In genomic region chr8:71612141-71612540, GRCm38 (mm10) we compare ENCODE assay signal across 8 mouse cellular contexts. TPM values are rescaled to one million over a fixed set of nuclear protein-coding genes. Genes with fewer than 3 reads are reported as not detected.
DNase-seq lines count a peak whose midpoint lies in the region; ATAC-seq lines count a peak whose summit lies in the region.

No protein-coding gene starts in this region.

- H3K4me1 ChIP-seq in heart, embryonic 12.5 days (replicated peaks), result peaks cover 15% of the 10 kb centered on the region
- H3K4me1 ChIP-seq in hindbrain, embryonic 10.5 days (replicated peaks), result peaks cover 27% of the 10 kb centered on the region
- H3K4me1 ChIP-seq in midbrain, embryonic 10.5 days, result peaks cover 14% of the 10 kb centered on the region

- no peak for ATAC-seq in heart, embryonic 12.5 days (ENCODE audit: insufficient number of reproducible peaks, low FRiP score)

- H3K4me2 ChIP-seq in heart, embryonic 12.5 days, result peak overlapping the region; percentile 83

- WGBS in heart, embryonic 12.5 days, result 51% methylated on average over 5 of the region's 5 CpGs
- WGBS in hindbrain, embryonic 10.5 days, result 40% methylated on average over 5 of the region's 5 CpGs
- WGBS in midbrain, embryonic 10.5 days, result 55% methylated on average over 5 of the region's 5 CpGs

- H3K36me3 ChIP-seq in heart, embryonic 12.5 days, result peaks cover 46% of the 10 kb centered on the region
- peaks cover 46% of the 10 kb centered on the region for H3K36me3 ChIP-seq in hindbrain, embryonic 10.5 days
- peaks cover 46% of the 10 kb centered on the region for H3K36me3 ChIP-seq in midbrain, embryonic 10.5 days

- H3K4me3 ChIP-seq in heart, embryonic 12.5 days, result peak overlapping the region; percentile 86
- H3K4me3 ChIP-seq in hindbrain, embryonic 10.5 days, result peak overlapping the region; percentile 98
- H3K4me3 ChIP-seq in midbrain, embryonic 10.5 days, result peak overlapping the region; percentile 98

- peak overlapping the region; percentile 94 for H3K9ac ChIP-seq in heart, embryonic 12.5 days

- intact Hi-C loops in heart, postnatal 36 days (cut with DNase I), result no loop called here

- H3K27ac ChIP-seq in heart, embryonic 12.5 days (ENCODE audit: poor library complexity, severe bottlenecking), result no peak overlapping the region
- H3K27ac ChIP-seq in hindbrain, embryonic 10.5 days, result peak overlapping the region; percentile 94; the same call in 1 of the 2 replicates
- peak overlapping the region; percentile 91; the same call in 1 of the 2 replicates for H3K27ac ChIP-seq in midbrain, embryonic 10.5 days (replicated peaks)

- DNase-seq in heart, postnatal 36 days, result no peak
- DNase-seq in ES-CJ7 (ENCODE audit: low read depth, low spot score), result peak; percentile 75
- DNase-seq in hindbrain, embryonic 10.5 days (ENCODE audit: low spot score), result no peak
- DNase-seq in midbrain, embryonic 10.5 days (ENCODE audit: low spot score), result no peak
- DNase-seq in frontal cortex, postnatal 10 days (ENCODE audit: low spot score in 2 of 2), result no peak
- no peak for DNase-seq in urinary bladder, postnatal 10 days (ENCODE audit: low spot score)
- DNase-seq in layer of hippocampus, postnatal 25 days (ENCODE audit: extremely low spot score in 1 of 2, low spot score in 1 of 2), result no peak

- H3K27me3 ChIP-seq in heart, embryonic 12.5 days (replicated peaks), result no peaks in the 10 kb centered on the region
- no peaks in the 10 kb centered on the region for H3K27me3 ChIP-seq in hindbrain, embryonic 10.5 days (ENCODE audit: insufficient read depth, poor library complexity, severe bottlenecking)
- no peaks in the 10 kb centered on the region for H3K27me3 ChIP-seq in midbrain, embryonic 10.5 days (ENCODE audit: low read depth, poor library complexity, severe bottlenecking)

- H3K9me3 ChIP-seq in heart, embryonic 12.5 days (replicated peaks), result no peaks in the 10 kb centered on the region
- no peaks in the 10 kb centered on the region for H3K9me3 ChIP-seq in hindbrain, embryonic 10.5 days
- no peaks in the 10 kb centered on the region for H3K9me3 ChIP-seq in midbrain, embryonic 10.5 days (replicated peaks)

RNA-seq across cellular contexts. Expression of gene Colgalt1, which starts 1.3 kb away (rescaled TPM):
- 60.7 and 61.4 TPM in 2 replicates for polyA plus RNA-seq in heart, embryonic 12.5 days (2016; fragmentation: Nextera tagmentation; extraction: Ambion mirVana)
- total RNA-seq in heart, postnatal 36 days (2021), result 10 to 100 TPM; 40.2 to 45.2 TPM
- 55.3 and 58.5 TPM in 2 replicates for polyA plus RNA-seq in hindbrain, embryonic 10.5 days (2016; fragmentation: Nextera tagmentation; extraction: Ambion mirVana)
- polyA plus RNA-seq in midbrain, embryonic 10.5 days (2016; fragmentation: Nextera tagmentation; extraction: Ambion mirVana), result 51.2 and 52.8 TPM in 2 replicates
- total RNA-seq in layer of hippocampus, postnatal 25 days (2021), result 10 to 100 TPM; 56.7 to 58.7 TPM

RNA-seq across cellular contexts. Expression of gene Fam129c, which starts 14.7 kb away (rescaled TPM):
- 2.2 and 2.4 TPM in 2 replicates for polyA plus RNA-seq in heart, embryonic 12.5 days (2016; fragmentation: Nextera tagmentation; extraction: Ambion mirVana)
- total RNA-seq in heart, postnatal 36 days (2021), result 1 to 10 TPM in 1 of 2 experiments, under 1 TPM in 1; 0.58 to 1.2 TPM
- 5.0 and 5.3 TPM in 2 replicates for polyA plus RNA-seq in hindbrain, embryonic 10.5 days (2016; fragmentation: Nextera tagmentation; extraction: Ambion mirVana)
- polyA plus RNA-seq in midbrain, embryonic 10.5 days (2016; fragmentation: Nextera tagmentation; extraction: Ambion mirVana), result 4.5 and 5.4 TPM in 2 replicates
- total RNA-seq in layer of hippocampus, postnatal 25 days (2021), result 1 to 10 TPM; 2.7 to 4.3 TPM

RNA-seq across cellular contexts. Expression of gene Pgls, which starts 20.2 kb away (rescaled TPM):
- 178 and 179 TPM in 2 replicates for polyA plus RNA-seq in heart, embryonic 12.5 days (2016; fragmentation: Nextera tagmentation; extraction: Ambion mirVana)
- total RNA-seq in heart, postnatal 36 days (2021), result 10 to 100 TPM; 64.7 to 69.7 TPM
- polyA plus RNA-seq in hindbrain, embryonic 10.5 days (2016; fragmentation: Nextera tagmentation; extraction: Ambion mirVana), result 254 and 268 TPM in 2 replicates
- polyA plus RNA-seq in midbrain, embryonic 10.5 days (2016; fragmentation: Nextera tagmentation; extraction: Ambion mirVana), result 248 and 261 TPM in 2 replicates
- 10 to 100 TPM; 36.3 to 38.9 TPM for total RNA-seq in layer of hippocampus, postnatal 25 days (2021)

RNA-seq across cellular contexts. Expression of gene Slc27a1, which starts 43.5 kb away (rescaled TPM):
- polyA plus RNA-seq in heart, embryonic 12.5 days (2016; fragmentation: Nextera tagmentation; extraction: Ambion mirVana), result 21.2 and 22.6 TPM in 2 replicates
- 100 to 1,000 TPM; 171 to 223 TPM for total RNA-seq in heart, postnatal 36 days (2021)
- polyA plus RNA-seq in hindbrain, embryonic 10.5 days (2016; fragmentation: Nextera tagmentation; extraction: Ambion mirVana), result 24.1 and 28.9 TPM in 2 replicates
- 21.5 and 27.0 TPM in 2 replicates for polyA plus RNA-seq in midbrain, embryonic 10.5 days (2016; fragmentation: Nextera tagmentation; extraction: Ambion mirVana)
- 100 to 1,000 TPM; 107 to 128 TPM for total RNA-seq in layer of hippocampus, postnatal 25 days (2021)

RNA-seq across cellular contexts. Expression of gene Nxnl1, which starts 45.7 kb away (rescaled TPM):
- polyA plus RNA-seq in heart, embryonic 12.5 days (2016; fragmentation: Nextera tagmentation; extraction: Ambion mirVana), result not detected in 2 replicates
- under 1 TPM in 1 of 2 experiments, not detected in 1; 0.19 TPM for total RNA-seq in heart, postnatal 36 days (2021)
- polyA plus RNA-seq in hindbrain, embryonic 10.5 days (2016; fragmentation: Nextera tagmentation; extraction: Ambion mirVana), result not detected in 2 replicates
- polyA plus RNA-seq in midbrain, embryonic 10.5 days (2016; fragmentation: Nextera tagmentation; extraction: Ambion mirVana), result not detected in 2 replicates
- total RNA-seq in layer of hippocampus, postnatal 25 days (2021), result not detected
